Mouse (Mus musculus): ENCODE data around the gene Ankle1. TPM values are rescaled to one million over a fixed set of nuclear protein-coding genes. Genes with fewer than 3 reads are reported as not detected.
"Not testable (repeated sequence)": the region's sequence is repeated elsewhere in the genome, so short reads cannot be mapped to it uniquely, and the experiment has no call there.

Ankle1 gene
- polyA plus RNA-seq, 1 experiment, result 0.56 TPM

DNA sequence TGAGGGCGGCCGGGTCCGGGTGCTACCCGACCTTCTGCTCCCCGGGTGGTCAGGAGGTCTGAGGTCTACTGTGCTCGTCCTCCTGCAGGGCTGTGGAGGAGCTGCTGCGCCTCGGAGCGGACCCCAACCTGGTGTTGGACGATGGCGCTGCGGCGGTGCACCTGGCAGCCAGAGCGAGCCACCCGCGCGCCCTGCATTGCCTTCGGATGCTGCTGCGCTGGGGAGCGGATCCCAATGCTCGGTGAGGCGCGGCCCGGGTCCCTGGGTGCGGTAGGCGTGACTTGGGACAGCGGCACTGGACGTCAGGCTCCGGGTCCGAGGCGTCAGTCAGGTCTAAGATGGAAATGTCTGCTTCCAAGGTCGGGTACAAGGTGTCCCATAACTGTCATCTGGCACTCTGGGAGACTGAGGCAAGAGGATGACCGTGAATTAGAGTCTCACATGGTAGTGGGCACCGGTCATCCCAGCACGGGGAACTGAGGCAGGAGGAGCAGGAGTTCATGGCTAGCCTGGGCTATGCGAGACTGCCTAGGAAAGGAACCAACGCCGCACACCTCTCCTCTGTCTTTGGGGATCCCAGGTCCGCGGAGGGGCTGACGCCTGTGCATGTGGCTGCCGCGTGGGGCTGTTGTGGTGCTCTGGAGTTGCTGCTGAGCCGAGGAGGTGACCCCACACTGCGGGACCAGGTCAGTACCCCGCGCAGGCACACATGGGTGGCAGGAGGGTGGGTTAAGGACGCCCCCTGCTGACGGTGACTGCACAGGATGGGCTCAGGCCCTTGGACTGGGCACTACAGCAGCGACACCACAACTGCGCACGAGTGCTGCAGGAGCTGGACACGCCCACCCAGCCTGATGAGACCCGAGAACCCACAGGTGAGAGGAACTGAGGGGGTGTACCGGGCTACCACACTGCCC is 547 bp downstream of the Ankle1 start:
- DNase-seq (ENCODE audit: extremely low spot score in 1 of 2, low spot score in 1 of 2), result no peak

DNA sequence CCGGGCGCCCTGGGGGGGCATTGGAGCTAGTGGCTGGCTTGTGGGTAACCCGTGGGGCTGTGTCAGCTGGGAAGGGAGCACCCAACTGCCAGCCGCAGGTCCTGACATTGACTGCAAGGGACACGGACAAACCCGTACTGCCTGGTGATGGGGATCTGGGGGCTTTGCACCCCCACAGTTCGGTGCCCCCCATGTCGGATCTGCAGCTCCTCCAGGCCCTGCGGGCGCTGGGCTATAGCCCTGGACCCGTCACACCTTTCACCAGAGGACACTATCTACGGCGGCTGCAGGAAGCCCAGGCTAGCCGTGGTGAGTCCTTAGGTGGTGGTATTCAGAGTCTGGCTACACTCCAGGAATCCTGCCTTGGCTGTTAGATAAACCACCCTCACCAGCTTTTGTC is 1.6 kb downstream of the Ankle1 start:
- no peak for DNase-seq (ENCODE audit: extremely low spot score in 1 of 2, low spot score in 1 of 2)

DNA sequence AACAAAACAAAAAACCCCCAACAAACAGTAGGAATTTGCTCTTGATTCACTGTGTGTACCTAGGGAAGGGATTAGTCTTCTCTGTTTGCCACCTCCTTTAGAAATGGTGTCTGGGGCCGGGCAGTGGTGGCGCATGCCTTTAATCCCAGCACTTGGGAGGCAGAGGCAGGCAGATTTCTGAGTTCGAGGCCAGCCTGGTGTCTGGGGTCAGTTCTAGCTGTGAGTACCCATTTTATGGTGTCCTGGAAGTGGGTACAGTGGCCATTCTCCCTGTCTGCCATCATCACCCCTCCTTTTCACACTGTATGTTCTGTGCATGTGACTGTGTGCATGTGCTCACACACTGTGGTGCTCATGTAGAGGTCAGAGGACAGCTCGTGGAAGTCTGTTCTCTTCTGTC is 2.4 kb downstream of the Ankle1 start:
- DNase-seq (ENCODE audit: extremely low spot score in 1 of 2, low spot score in 1 of 2), result no peak

DNA sequence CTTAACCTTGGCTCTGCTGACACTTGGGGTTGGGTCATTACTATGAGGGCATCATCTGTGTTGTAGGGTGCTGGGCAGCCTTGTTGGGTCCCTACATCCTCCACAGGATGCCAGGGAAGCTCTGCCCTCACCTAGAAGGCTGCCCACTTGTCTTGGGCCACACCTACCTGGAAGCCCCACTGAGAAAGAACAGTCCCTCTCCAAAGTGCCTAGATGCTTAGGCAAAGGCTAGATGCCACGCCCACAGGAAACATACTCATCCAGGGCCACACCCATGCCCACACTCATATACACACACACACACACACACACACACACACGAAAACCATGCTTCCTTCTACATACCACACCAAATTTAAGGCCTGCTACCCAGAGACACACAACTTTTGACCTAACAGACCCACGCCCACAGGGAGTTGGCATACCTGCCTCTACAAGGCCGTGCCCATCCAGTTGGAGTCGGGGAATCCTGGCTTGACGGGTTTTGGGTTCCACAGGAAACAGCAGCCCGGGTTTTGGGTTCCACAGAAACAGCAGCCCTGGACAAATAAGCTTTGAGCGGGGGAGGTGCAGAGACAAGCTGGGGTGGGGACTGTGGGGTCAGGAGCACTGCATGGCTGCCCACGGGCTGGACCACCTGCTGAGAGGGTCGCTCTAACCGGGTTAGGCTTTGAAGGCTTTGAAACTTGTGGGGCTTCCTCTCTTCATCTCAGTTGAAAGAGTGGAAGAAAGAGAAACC is 5.9 kb downstream of the Ankle1 start:
- DNase-seq (ENCODE audit: extremely low spot score in 1 of 2, low spot score in 1 of 2), result no peak

DNA sequence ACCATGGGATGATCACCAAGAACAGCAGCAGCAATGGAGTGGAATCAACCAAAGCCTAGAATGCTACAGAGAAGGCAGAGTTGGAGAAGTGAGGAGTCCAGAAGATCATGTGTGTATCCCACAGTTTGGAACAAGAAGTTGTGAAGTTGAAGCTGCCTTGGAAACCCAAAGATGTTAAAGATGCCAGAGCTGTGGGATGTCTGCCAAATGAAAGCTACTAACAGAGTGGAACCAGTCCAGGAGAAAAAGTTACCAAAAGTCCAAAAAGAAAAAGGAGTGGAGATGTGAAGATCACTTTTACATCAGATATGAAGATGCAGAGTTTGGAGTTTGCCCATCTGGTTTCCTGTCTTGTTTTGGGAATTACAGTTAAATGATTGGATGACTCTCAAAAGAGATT is 16.3 kb downstream of the Ankle1 start:
- no peak for DNase-seq (ENCODE audit: extremely low spot score in 1 of 2, low spot score in 1 of 2)

DNA sequence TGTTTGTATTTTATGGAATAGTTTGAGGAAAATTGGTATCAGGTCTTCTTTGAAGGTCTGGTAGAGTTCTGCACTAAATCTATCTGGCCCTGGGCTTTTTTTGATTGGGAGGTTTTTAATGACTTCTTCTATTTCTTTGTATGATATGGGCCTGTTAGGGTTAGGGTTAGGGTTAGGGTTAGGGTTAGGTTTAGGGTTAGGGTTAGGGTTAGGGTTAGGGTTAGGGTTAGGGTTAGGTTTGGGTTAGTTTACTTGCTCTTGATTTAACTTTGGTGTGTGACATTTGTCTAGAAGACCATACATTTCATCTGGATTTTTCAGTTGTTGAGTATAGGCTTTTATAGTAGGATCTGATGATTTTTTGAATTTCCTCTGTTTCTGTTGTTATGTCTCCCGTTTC is 27.1 kb downstream of the Ankle1 start:
- DNase-seq (ENCODE audit: extremely low spot score in 1 of 2, low spot score in 1 of 2), result not testable (repeated sequence)

DNA sequence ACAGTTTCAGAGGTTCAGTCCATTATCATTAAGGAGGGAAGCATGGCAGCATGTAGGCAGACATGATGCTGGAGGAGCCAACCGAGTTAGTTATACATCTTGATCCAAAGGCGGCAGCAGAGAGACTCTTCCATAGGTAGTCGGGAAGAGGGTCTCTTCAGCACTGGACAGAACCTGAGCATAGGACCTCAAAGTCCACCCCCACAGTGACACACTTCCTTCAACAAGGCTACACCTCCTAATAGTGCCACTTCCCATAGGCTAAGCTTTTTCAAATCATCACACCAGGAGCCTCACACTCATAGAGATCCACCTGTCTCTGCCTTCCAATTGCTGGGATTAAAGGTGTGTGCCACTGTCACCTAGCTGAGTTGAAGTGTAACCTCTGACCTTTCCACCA is 31.2 kb downstream of the Ankle1 start:
- no peak for DNase-seq (ENCODE audit: extremely low spot score in 1 of 2, low spot score in 1 of 2)

DNA sequence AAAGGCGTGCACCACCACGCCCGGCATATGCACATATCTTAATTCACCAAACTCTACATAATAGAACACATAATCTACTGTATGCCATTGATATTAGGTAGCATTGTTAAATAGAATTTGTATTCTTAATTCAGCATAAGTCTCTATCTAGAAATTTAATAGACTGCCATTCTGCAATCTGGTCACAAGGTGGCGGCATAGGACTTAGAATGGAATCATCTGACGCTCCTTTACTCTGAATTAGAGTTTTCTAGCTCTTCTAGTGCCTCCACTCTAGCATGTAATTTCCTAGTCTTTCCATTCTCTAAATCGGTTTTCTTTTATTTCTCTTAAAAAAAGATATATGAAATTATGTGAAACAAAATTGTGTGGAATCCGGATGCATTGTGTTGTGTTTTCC is 35.6 kb downstream of the Ankle1 start:
- peak in 1 of 2 experiments; percentile 53 for DNase-seq (ENCODE audit: extremely low spot score in 1 of 2, low spot score in 1 of 2)

DNA sequence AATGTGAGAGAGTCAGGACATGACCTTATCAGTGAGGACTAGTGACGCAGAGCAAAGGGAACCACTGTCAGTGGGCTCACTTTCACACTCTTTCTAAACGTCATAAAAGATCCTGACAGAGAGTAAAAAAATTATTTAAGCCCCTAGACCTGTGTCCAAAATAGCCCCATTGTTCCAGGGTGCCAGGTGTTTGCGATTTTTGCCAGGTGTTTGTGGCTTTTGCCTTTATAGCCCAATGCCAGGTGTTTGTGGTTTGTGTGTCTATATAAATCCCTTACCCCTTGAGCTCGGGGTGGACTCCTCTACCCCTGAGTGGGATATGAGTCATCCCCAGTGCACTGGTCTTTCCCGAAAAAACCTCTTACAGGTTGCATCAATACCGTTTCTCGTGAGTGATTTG is 39.3 kb downstream of the Ankle1 start:
- DNase-seq (ENCODE audit: extremely low spot score in 1 of 2, low spot score in 1 of 2), result no peak

DNA sequence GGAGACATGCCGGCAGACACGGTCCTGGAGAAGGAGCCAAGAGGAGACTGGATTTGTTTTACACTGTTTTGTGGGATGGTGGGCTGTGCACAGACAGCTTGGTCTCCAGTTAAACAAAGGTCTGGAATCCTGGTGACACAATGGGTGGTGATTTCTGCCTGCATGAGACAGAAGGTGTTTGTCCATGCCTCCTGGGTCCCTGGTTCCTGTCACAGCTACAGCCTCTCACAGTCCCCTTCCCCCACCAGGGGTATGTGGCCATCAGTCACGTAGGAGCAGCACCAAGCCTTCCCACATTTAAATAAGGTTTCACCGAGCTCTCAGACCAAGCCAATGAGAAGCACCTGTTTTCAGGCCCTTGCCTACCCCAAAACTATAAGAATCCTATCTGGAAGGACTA is 45.5 kb downstream of the Ankle1 start:
- DNase-seq (ENCODE audit: extremely low spot score in 1 of 2, low spot score in 1 of 2), result no peak

DNA sequence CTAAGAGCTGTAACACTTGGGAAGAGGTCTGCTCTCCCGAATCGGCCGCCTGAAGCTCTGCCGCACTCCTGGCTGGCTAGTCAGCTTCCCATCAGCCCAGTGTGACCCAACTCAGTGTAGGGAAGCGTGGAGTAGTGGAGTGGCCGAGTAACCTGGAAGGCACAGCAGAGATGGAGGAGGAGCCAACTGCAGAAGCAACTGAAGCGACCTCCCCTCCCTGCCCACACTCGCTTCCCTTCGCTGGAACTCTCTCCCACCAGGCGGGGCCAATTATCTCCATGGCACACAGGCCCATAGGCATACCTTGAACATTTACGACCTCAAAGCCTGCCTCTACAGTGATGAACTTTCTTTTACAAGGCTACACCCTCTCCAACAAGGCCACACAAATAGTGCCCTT is 46.0 kb downstream of the Ankle1 start:
- DNase-seq (ENCODE audit: extremely low spot score in 1 of 2, low spot score in 1 of 2), result no peak

DNA sequence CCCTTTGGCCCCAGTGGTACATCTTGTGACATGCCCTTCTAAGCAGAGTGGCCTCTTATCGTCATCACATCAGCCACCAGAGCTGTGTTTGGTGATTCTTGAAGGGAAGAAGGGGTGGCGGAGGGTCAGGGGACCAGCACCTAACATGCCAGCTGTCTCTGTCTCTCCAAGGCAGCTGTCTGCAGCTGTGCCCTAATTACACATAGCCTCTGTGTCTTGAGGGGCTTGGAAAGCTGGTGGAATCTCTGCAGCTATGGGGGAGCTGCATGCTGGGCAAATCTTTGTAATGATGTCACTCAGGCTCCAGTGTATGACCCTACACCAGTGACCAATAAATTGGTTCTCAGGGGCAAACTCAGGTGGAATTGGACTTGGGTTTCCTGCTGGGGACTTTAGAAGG is 46.9 kb downstream of the Ankle1 start:
- no peak for DNase-seq (ENCODE audit: extremely low spot score in 1 of 2, low spot score in 1 of 2)

DNA sequence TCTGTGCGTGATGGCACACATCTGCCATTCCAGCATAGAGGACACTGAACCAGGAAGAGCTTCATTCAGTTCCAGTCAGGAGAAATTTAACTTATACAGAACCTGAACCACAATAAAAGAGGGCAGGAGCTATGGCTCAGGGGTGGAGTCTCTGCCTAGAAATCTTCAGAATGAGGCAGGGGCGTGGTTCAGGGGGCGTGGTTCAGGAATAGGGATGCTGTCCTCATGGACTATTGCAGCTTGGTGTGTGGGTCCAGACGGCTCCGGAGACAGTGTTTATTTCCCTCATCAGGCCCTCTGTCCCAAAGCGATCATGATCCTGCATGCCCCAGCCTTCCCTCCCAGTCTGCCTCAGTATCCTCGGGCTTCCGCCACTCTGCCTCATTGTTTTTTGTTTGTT is 48.9 kb downstream of the Ankle1 start:
- no peak for DNase-seq (ENCODE audit: extremely low spot score in 1 of 2, low spot score in 1 of 2)

DNA sequence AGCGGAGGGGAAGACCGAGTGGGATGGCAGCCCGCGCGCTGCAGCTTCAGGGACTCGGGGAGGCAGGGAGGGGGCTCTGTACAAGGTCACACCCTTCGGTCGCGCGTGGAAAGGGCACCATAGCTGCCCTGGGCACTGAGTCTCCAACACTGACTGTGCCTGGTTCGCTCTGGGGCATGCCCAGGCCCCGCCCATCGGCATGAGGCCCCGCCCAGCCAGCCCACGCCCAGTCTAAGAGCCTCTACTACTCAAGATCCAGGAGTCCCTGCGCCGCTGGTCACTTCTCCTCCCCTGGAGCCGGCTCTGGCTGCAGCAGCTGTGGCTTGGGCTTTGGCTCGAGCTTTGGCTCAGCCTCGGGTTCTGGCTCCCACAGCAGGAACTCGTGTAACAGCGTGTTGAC is 51.1 kb downstream of the Ankle1 start:
- no peak for DNase-seq (ENCODE audit: extremely low spot score in 1 of 2, low spot score in 1 of 2)

DNA sequence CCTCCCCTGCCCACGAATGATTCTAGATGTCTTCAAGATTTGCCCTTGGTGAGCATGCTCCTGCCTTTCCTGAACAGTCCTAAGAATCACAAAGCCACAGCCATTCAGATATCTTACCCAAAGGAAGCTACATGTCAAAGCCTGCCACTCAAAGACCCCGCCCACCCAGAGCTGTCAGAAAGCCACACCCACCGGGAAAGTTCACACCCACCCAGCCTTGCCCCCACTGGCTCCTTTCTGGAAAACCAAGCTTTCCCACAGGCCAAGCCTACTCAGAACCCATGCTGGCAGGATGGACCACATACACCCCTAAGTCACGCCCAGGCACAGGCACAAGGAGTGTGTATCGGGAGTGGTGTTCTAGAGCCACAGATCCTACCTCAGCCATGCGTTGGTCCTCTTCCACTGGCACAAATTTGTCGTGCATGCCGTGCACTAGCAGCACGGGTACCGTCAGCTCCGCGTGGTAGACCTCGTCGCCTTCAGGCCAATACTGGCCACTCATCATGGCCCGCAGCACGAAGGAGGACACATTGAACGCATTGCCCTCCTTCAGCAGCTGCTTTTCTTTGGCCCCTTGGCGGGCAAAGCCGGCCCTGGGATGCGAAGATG is 52.0 kb downstream of the Ankle1 start:
- DNase-seq (ENCODE audit: extremely low spot score in 1 of 2, low spot score in 1 of 2), result no peak

Other genes with a start within 250 kb of the Ankle1 start
- gene Myo9b, start 133.3 kb upstream of the Ankle1 start, polyA plus RNA-seq (2012; rRNA removed), result 38.0 and 38.1 TPM in 2 replicates
- gene Haus8, start 133.1 kb upstream of the Ankle1 start, polyA plus RNA-seq (2012; rRNA removed), result 12.3 and 12.5 TPM in 2 replicates
- 174 and 195 TPM in 2 replicates for gene Use1, start 39.2 kb upstream of the Ankle1 start, polyA plus RNA-seq (2012; rRNA removed)
- gene Ocel1, start 34.7 kb upstream of the Ankle1 start, polyA plus RNA-seq (2012; rRNA removed), result 11.4 and 12.9 TPM in 2 replicates
- gene Nr2f6, start 24.1 kb upstream of the Ankle1 start, polyA plus RNA-seq (2012; rRNA removed), result 42.5 and 42.8 TPM in 2 replicates
- gene Ushbp1, start 10.2 kb upstream of the Ankle1 start, polyA plus RNA-seq (2012; rRNA removed), result 8.9 and 11.8 TPM in 2 replicates
- gene Babam1, start 9.1 kb upstream of the Ankle1 start, polyA plus RNA-seq (2012; rRNA removed), result 131 and 140 TPM in 2 replicates
- 380 and 404 TPM in 2 replicates for gene Abhd8, start 57.6 kb downstream of the Ankle1 start, polyA plus RNA-seq (2012; rRNA removed)
- 45.0 and 57.4 TPM in 2 replicates for gene Mrpl34, start 58.9 kb downstream of the Ankle1 start, polyA plus RNA-seq (2012; rRNA removed)
- 123 and 146 TPM in 2 replicates for gene Dda1, start 63.2 kb downstream of the Ankle1 start, polyA plus RNA-seq (2012; rRNA removed)
- gene Ano8, start 80.0 kb downstream of the Ankle1 start, polyA plus RNA-seq (2012; rRNA removed), result 74.5 and 77.0 TPM in 2 replicates
- gene Gtpbp3, start 82.1 kb downstream of the Ankle1 start, polyA plus RNA-seq (2012; rRNA removed), result 32.4 and 34.4 TPM in 2 replicates
- gene Plvap, start 105.7 kb downstream of the Ankle1 start, polyA plus RNA-seq (2012; rRNA removed), result 9.7 and 13.6 TPM in 2 replicates
- not detected in 2 replicates for gene Ccdc194, start 119.7 kb downstream of the Ankle1 start, polyA plus RNA-seq (2012; rRNA removed)
- gene Bst2, start 131.4 kb downstream of the Ankle1 start, polyA plus RNA-seq (2012; rRNA removed), result 20.9 and 22.9 TPM in 2 replicates
- 81.2 and 87.6 TPM in 2 replicates for gene Mvb12a, start 136.9 kb downstream of the Ankle1 start, polyA plus RNA-seq (2012; rRNA removed)
- 0.13 and 0.14 TPM in 2 replicates for gene Tmem221, start 152.9 kb downstream of the Ankle1 start, polyA plus RNA-seq (2012; rRNA removed)
- gene Nxnl1, start 160.6 kb downstream of the Ankle1 start, polyA plus RNA-seq (2012; rRNA removed), result 0.06 TPM in 1 of 2 replicates, not detected in the other
- gene Slc27a1, start 162.9 kb downstream of the Ankle1 start, polyA plus RNA-seq (2012; rRNA removed), result 183 and 191 TPM in 2 replicates
- gene Pgls, start 186.2 kb downstream of the Ankle1 start, polyA plus RNA-seq (2012; rRNA removed), result 45.6 and 51.6 TPM in 2 replicates
- gene Fam129c, start 191.6 kb downstream of the Ankle1 start, polyA plus RNA-seq (2012; rRNA removed), result 4.3 and 4.5 TPM in 2 replicates
- gene Colgalt1, start 205.0 kb downstream of the Ankle1 start, polyA plus RNA-seq (2012; rRNA removed), result 99.4 and 104 TPM in 2 replicates